Mouse (Mus musculus) bone marrow macrophage, adult 2 months (primary cell): ENCODE measurements at regions not wholly inside any gene's neighbourhood (a gene's known extent, or its start where the extent isn't known, plus 50 kb on each side); places are given as distances from the start of the nearest gene placed in this dataset.

Experiments
- CTCF ChIP-seq: IDR thresholded peaks from 2 replicates; pipeline ENCODE4 v1.5.1; 2012; ENCODE audit warnings: low read depth, mild to moderate bottlenecking, low read length, moderate library complexity
- POLR2A ChIP-seq: IDR thresholded peaks from 2 replicates; pipeline ENCODE4 v1.6.1; 2012; ENCODE audit warnings: mild to moderate bottlenecking, low read depth, low read length, borderline replicate concordance

DNA sequence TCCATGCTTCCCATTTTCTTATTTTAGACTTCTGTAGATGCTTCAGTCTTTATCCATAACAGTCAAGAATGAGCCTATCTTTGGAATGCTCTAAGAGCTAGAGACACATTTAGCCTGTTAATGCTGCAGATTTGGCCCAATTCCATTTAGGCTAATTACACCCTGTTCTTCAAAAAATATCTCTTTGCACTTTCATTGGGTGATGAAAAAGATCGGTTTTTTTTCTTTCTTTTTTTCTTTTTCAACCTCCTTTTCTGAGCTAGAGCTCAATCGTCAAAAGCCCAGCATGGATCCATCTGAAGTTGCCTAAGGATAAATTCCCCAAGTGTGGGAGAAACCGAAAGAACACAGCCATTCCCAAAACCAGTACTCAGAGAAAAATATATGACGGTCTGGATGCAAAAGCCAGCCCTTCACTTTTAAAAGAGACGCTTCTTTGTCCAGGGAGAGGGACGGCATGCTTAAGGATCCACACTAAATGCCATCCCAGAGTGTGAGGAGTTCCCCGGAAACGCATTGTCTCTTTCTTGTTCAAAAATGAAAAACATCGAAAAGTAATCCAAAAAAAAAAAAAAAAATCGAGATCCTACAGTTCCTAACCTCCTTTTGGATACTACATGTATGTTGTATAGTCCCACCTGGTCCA, 314.3 kb upstream of the Cxadr start:
- no peak for TF ChIP-seq CTCF
- no peak for TF ChIP-seq POLR2A
